Mouse (Mus musculus) ES-Bruce4 (cell line): ENCODE results near the gene Zfp800.

Experiments
- CTCF ChIP-seq: IDR thresholded peaks from one replicate; pipeline ENCODE4 v1.8.1; 2011; ENCODE audit warnings: low read depth, low read length
- EP300 ChIP-seq: IDR thresholded peaks from 2 replicates; pipeline ENCODE4 v1.6.1; 2011; ENCODE audit warnings: low read depth, low read length; ENCODE audit not compliant: insufficient read depth
- POLR2A ChIP-seq: IDR thresholded peaks from one replicate; pipeline ENCODE4 v1.8.1; 2011; ENCODE audit warnings: low read length; ENCODE audit not compliant: insufficient read depth

GRCm38 (mm10) chr6:28342863-28343262, 54.9 kb downstream of the Zfp800 start:
- TF ChIP-seq POLR2A (no peak), CTCF (no peak), EP300 (no peak)
